Mouse (Mus musculus) G1E (cell line): Measurements from ENCODE around the gene Ckm.

ENCODE experiments used
- CTCF ChIP-seq: IDR thresholded peaks from 2 replicates; pipeline ENCODE4 v1.5.1; 2012; ENCODE audit warnings: low read depth, low read length, inconsistent platforms, mixed read lengths
- GATA1 ChIP-seq: IDR thresholded peaks from 2 replicates; pipeline ENCODE4 v1.6.1; 2012; ENCODE audit warnings: borderline replicate concordance, low read length, inconsistent platforms, mixed read lengths
- GATA2 ChIP-seq: IDR thresholded peaks from 2 replicates; pipeline ENCODE4 v1.6.1; 2012; ENCODE audit warnings: low read depth, low read length, inconsistent platforms, borderline replicate concordance
- TAL1 ChIP-seq: conservative IDR thresholded peaks from 2 replicates; pipeline ENCODE4 v1.6.1; 2012; ENCODE audit warnings: low read depth, low read length, inconsistent platforms, mixed read lengths

GRCm38 (mm10) chr7:19376019-19376418, 28.6 kb upstream of the Ckm start:
- TF ChIP-seq CTCF (no peak), GATA1 (no peak), GATA2 (no peak), TAL1 (no peak)
